Mouse (Mus musculus) ES-E14 (cell line): ENCODE data around the gene Mcrip1. TPM values are rescaled to one million over a fixed set of nuclear protein-coding genes. Genes with fewer than 3 reads are reported as not detected.
A peak's percentile ranks its signal among the peaks of the same experiment; 100 is the strongest.

Experiments
- DNase-seq: peaks from one replicate; pipeline ENCODE4 v3.0.0-alpha.2; 2013; ENCODE audit warnings: low read depth, low spot score
- H3K27ac ChIP-seq: 2 replicates; pipeline ENCODE4 v1.5.1; 2012; ENCODE audit warnings: low read depth, mild to moderate bottlenecking, low read length, moderate library complexity, mixed read lengths; ENCODE audit not compliant: poor library complexity, insufficient read depth, severe bottlenecking
- H3K36me3 ChIP-seq: 2 replicates; pipeline ENCODE4 v1.6.1; 2012; ENCODE audit warnings: mild to moderate bottlenecking, low read length, moderate library complexity, mixed read lengths; ENCODE audit not compliant: control insufficient read depth, poor library complexity, insufficient read depth, severe bottlenecking
- H3K4me1 ChIP-seq, 2 experiments: fragments of 150-350 bp in 1 of 2; sonication (generic) in 1 of 2; 2 replicates each; pipeline ENCODE4 v1.6.1; 2012; ENCODE audit warnings: low read length in 2 of 2, mild to moderate bottlenecking in 1 of 2, mixed read lengths in 1 of 2; ENCODE audit not compliant: control insufficient read depth in 2 of 2, insufficient read depth in 2 of 2, poor library complexity in 1 of 2
- H3K4me3 ChIP-seq, 2 experiments: fragments of 150-350 bp in 1 of 2; sonication (generic) in 1 of 2; 2 replicates each; pipeline ENCODE4 v1.5.1; 2012; ENCODE audit warnings: low read length in 2 of 2, low read depth in 1 of 2, mild to moderate bottlenecking in 1 of 2, mixed read lengths in 1 of 2; ENCODE audit not compliant: insufficient read depth in 1 of 2, poor library complexity in 1 of 2, severe bottlenecking in 1 of 2
- H3K9ac ChIP-seq: 2 replicates; pipeline ENCODE4 v1.6.1; 2012; ENCODE audit warnings: low read depth, mild to moderate bottlenecking, low read length, mixed read lengths; ENCODE audit not compliant: poor library complexity, insufficient read depth, severe bottlenecking
- H3K9me3 ChIP-seq: fragments of 150-350 bp; sonication (generic); 2 replicates; pipeline ENCODE4 v1.6.1; 2012; ENCODE audit warnings: low read depth, mild to moderate bottlenecking, low read length; ENCODE audit not compliant: control insufficient read depth, insufficient read depth
- CHD2 ChIP-seq: IDR thresholded peaks from 2 replicates; pipeline ENCODE4 v1.6.1; 2014; ENCODE audit warnings: mild to moderate bottlenecking, low read depth, low read length, inconsistent platforms
- HCFC1 ChIP-seq: IDR thresholded peaks from 2 replicates; pipeline ENCODE4 v1.6.1; 2012; ENCODE audit warnings: low read length, inconsistent platforms, borderline replicate concordance; ENCODE audit not compliant: insufficient read depth
- MAFK ChIP-seq: IDR thresholded peaks from 2 replicates; pipeline ENCODE4 v1.6.1; 2014; ENCODE audit warnings: mild to moderate bottlenecking, low read depth, low read length, inconsistent platforms; ENCODE audit not compliant: insufficient read depth
- ZC3H11A ChIP-seq: IDR thresholded peaks from 2 replicates; pipeline ENCODE4 v1.6.1; 2012; ENCODE audit warnings: low read depth, mild to moderate bottlenecking, inconsistent platforms, low read length, borderline replicate concordance
- ZNF384 ChIP-seq: IDR thresholded peaks from 2 replicates; pipeline ENCODE4 v1.6.1; 2012; ENCODE audit warnings: low read depth, low read length, inconsistent platforms
- in situ Hi-C, 2 experiments: fragments of 600-800 bp; cut with MboI; formaldehyde crosslinking; loops; one replicate each; pipeline ENCODE4 v1.15.1; 2025; ENCODE audit warnings: low sequenced_read_pairs in 2 of 2, inconsistent platforms in 1 of 2; ENCODE audit not compliant: unreplicated experiment in 2 of 2
- total RNA-seq: library from RNA; depleted of rRNA; stranded (reverse); fragments of 300-350 nt; gene quantifications from 2 replicates; pipeline ENCODE4 v1.2.3, GENCODE M21; 2012

Mcrip1 gene
- total RNA-seq, 1 experiment = 18.9 TPM

DNA sequence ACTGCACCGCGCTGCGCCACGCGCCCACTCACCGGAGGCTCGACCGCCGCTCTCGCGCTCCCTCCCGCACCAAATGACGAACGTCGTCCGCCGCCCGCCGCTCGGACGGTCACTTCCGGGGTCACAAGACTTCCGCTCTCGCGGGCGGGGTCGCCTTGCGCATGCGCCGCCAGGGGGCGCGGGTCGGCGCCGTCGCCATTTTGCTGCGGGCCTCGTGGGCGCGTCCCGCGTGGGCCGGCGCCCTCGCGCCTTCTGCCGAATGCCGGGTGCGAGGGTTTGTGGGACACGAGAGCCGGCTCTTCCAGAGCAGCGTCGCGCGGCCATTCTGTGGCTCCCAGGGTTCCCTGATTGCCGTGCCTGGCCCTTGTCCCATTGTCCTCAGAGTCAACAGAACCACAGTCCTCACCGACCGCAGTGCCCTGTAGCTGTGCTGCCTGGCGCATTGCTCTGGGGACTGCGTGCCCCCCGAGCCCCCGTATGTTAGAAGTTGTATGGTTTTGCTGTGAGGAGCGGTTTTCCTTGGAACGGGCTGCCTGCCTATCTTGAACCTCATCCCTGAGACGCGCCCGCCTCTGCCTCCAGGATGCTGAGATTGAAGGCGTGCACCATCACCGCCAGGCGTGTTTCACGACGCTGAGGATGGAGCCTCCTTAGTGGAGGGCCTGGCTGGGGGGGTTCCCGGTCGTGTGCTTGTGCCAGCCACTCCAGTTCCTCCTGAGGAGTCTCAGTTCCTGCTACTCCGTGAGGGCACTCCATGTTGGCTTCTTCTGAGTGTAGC, 32.2 kb upstream of the Mcrip1 start, which contains the start of gene Arhgdia:
Arhgdia (minus strand) TSS at position 135 of the 778 bp plus-strand sequence.
- H3K9ac ChIP-seq = peak within 1 kb of the TSS; percentile 95
- H3K27ac ChIP-seq = peak within 1 kb of the TSS; percentile 98
- no peaks in the 10 kb centered on the region for H3K9me3 ChIP-seq
- TF ChIP-seq HCFC1 = peak; percentile 42; the same call in 1 of the 2 replicates
- TF ChIP-seq CHD2 = no peak
- TF ChIP-seq ZC3H11A = no peak
- H3K4me3 ChIP-seq = peak within 1 kb of the TSS; percentile 88 to 89
- peaks cover 33% of the 10 kb centered on the region for H3K36me3 ChIP-seq
- in situ Hi-C loops = no loop called here
- no peak for DNase-seq
- H3K4me1 ChIP-seq = peaks cover 3 to 21% of the 10 kb centered on the region in 2 experiments

DNA sequence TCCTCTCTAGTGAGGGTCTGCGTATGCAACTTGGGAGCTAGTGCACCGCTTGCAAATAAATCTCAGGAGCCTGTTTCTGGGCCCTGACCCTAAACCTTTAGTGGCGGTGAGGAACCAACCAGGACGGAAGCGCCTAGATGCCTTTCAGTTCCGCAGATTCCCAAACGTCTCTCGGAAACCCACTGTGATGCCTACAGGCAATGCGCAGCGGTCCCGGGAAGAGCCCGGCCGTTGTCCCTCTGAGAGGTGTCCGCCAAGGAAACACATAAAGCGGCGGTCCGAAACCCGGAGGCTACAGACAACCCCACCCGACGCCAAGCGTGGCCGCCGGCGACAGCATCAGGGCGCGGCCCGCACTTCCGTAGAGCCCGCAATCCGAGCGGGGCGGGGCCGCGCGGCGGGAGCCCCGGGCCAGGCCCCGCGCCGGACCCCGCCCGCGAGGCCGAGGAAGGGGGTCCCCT, 31.4 kb upstream of the Mcrip1 start:
- in situ Hi-C loops = no loop called here
- no peak for TF ChIP-seq ZNF384
- no peak for TF ChIP-seq ZC3H11A
- TF ChIP-seq CHD2 = no peak
- no peak for TF ChIP-seq MAFK
- TF ChIP-seq HCFC1 = no peak

DNA sequence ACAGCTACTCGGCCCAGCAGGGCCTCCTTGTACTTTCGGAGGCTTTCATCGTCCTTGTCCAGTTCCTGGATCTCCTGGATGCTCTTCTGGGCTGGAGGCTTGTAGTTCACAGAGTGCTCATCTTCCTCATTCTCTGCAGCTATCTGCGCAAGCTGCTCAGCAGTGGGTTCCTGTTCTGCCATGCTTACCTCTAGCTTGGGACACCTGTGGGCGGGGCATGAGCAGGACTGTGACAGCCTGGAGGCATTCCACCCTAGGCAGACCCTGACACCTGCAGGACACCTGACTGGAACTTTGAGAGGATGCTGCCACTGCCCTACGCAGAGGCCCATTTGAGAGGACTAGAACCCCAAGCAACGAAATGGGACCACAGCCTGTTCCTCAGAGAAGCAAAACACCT, 30.7 kb upstream of the Mcrip1 start:
- Histone ChIP-seq H3K9ac (peak overlapping the region; percentile 95), H3K36me3 (peaks cover 29% of the 10 kb centered on the region), H3K4me1 (peaks cover 3 to 21% of the 10 kb centered on the region in 2 experiments), H3K4me3 (peak overlapping the region; percentile 88 to 89), H3K9me3 (no peaks in the 10 kb centered on the region), H3K27ac (peak overlapping the region; percentile 98; the same call in 1 of the 2 replicates)
- in situ Hi-C loops = no loop called here
- no peak for TF ChIP-seq ZNF384
- no peak for TF ChIP-seq HCFC1
- TF ChIP-seq CHD2 = no peak
- TF ChIP-seq ZC3H11A = no peak
- no peak for TF ChIP-seq MAFK
- DNase-seq = no peak

More for the DNA sequence above, 31.4 kb upstream of the Mcrip1 start:
- peak overlapping the region; percentile 98 for H3K27ac ChIP-seq
- H3K4me3 ChIP-seq = peak overlapping the region; percentile 88 to 89
- peak overlapping the region; percentile 95 for H3K9ac ChIP-seq
- H3K36me3 ChIP-seq = peaks cover 30% of the 10 kb centered on the region
- DNase-seq = no peak
- H3K9me3 ChIP-seq = no peaks in the 10 kb centered on the region
- peaks cover 3 to 21% of the 10 kb centered on the region in 2 experiments for H3K4me1 ChIP-seq

DNA sequence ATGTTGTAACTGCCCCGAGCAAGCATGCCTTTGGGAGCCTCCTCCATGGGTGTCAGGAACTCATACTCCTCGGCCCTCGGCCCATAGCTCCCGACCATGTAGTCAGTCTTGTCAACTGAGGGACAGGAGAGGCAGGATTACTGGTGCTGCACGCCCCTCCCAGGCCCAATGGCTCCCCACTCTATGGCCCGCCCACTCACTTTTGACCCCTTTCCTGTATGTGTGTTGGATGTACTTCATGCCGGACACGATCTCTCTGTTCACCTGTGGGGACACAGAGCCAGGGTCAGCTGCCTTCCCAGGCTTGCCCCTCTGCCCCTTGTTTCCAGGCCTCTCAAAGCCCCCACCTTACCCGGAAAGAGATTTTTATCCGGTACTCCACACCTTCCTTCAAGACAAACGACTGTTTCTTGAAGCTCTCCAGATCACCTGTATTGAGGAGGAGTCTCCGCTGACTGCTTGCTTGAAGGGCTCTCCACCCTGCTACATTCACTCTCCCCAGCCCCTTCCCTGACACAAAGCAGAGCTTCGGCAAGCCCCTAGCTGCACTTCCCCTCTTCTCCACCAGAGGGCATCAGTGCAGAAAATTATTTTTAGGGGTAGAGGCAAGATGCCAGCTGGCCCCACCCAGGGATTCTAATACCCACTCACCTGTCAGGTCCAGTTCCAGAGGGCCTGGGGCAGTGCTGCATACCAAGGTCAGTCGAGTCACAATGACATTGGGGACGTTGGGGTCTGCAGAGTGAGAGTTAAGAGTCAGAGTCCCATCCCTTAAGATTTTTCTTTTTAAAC, 30.0 kb upstream of the Mcrip1 start:
- Histone ChIP-seq H3K36me3 (peaks cover 28% of the 10 kb centered on the region), H3K27ac (peak overlapping the region; percentile 15)

More for the DNA sequence above, 30.0 kb upstream of the Mcrip1 start:
- H3K4me1 ChIP-seq = peaks cover 3 to 21% of the 10 kb centered on the region in 2 experiments
- H3K9me3 ChIP-seq = no peaks in the 10 kb centered on the region
- in situ Hi-C loops = no loop called here
- H3K9ac ChIP-seq = peak overlapping the region; percentile 8; the same call in 1 of the 2 replicates
- peak overlapping the region; percentile 88 to 89; a peak in 3 of 4 replicates for H3K4me3 ChIP-seq
- DNase-seq = peak; percentile 79
- TF ChIP-seq CHD2 = no peak
- TF ChIP-seq HCFC1 = no peak
- no peak for TF ChIP-seq MAFK
- TF ChIP-seq ZC3H11A = 0 out of 2 replicates have a peak, but pooled peaks have one; percentile 12
- no peak for TF ChIP-seq ZNF384
